Mouse (Mus musculus) lung, postnatal 0 days (tissue): ENCODE data around the gene Fmnl1.

Experiments
- CTCF ChIP-seq: IDR thresholded peaks from 2 replicates; pipeline ENCODE4 v1.5.1; 2016; ENCODE audit warnings: antibody characterized with exemption, mild to moderate bottlenecking
- EP300 ChIP-seq: IDR thresholded peaks from 2 replicates; pipeline ENCODE4 v1.6.1; 2016; ENCODE audit warnings: antibody characterized with exemption, mild to moderate bottlenecking, control low read depth

DNA sequence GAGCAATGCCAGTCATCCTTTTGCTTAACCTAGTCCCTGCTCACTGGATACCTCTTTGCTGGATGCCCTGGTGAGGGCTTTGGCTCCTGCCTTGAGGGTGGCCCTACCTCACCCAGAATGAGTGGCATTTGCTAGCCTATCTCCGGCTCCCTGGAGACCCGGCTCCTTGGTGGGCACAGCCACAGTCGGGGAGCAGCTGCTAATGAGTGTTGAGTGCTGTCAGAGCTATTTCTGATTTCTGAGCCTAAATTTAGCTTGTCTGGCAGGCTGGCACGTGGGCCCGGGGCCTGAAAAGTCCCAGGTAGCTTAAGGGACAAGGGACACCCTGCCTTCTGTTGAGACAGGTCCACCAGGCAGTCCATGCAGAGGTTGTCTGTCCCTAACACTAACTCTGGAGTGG lies 6.3 kb downstream of the Fmnl1 start:
- TF ChIP-seq CTCF, result no peak
- TF ChIP-seq EP300, result no peak
